Mouse (Mus musculus) intestine, embryonic 15.5 days (tissue): ENCODE results near the gene Gm3448. TPM values are rescaled to one million over a fixed set of nuclear protein-coding genes. Genes with fewer than 3 reads are reported as not detected.
"Not testable (repeated sequence)": the region's sequence is repeated elsewhere in the genome, so short reads cannot be mapped to it uniquely, and the experiment has no call there.

Experiments used
- ATAC-seq: fragments of 200-750 bp; cut with Nextera tagmentation; 2 replicates; pipeline ENCODE4 v1.8.0; 2017; ENCODE audit warnings: moderate TSS enrichment, moderate library complexity
- H3K27ac ChIP-seq: fragments of 300-500 bp; sonication (generic); 2 replicates; pipeline ENCODE4 v1.5.1; 2015; ENCODE audit warnings: mild to moderate bottlenecking, inconsistent platforms
- H3K27me3 ChIP-seq: fragments of 300-500 bp; sonication (generic); replicated peaks from 2 replicates; pipeline ENCODE4 v1.6.1; 2015; ENCODE audit warnings: inconsistent platforms
- H3K36me3 ChIP-seq: fragments of 300-500 bp; sonication (generic); 2 replicates; pipeline ENCODE4 v1.6.1; 2015; ENCODE audit warnings: inconsistent platforms
- H3K4me1 ChIP-seq: fragments of 300-500 bp; sonication (generic); replicated peaks from 2 replicates; pipeline ENCODE4 v1.6.1; 2015; ENCODE audit warnings: inconsistent platforms
- H3K4me2 ChIP-seq: fragments of 300-500 bp; sonication (generic); replicated peaks from 2 replicates; pipeline ENCODE4 v1.6.1; 2015; ENCODE audit warnings: mild to moderate bottlenecking, inconsistent platforms
- H3K4me3 ChIP-seq: fragments of 300-500 bp; sonication (generic); replicated peaks from 2 replicates; pipeline ENCODE4 v1.5.1; 2015; ENCODE audit warnings: inconsistent platforms
- H3K9ac ChIP-seq: fragments of 300-500 bp; sonication (generic); 2 replicates; pipeline ENCODE4 v1.6.1; 2015; ENCODE audit warnings: inconsistent platforms
- H3K9me3 ChIP-seq: fragments of 300-500 bp; sonication (generic); 2 replicates; pipeline ENCODE4 v1.6.1; 2016; ENCODE audit warnings: inconsistent platforms
- WGBS: fragments of 180-500 bp; shearing (Covaris S2); methylation state at CpG from one replicate; pipeline ENCODE4 v1.1.7; 2015; 5-methylcytosine and 5-hydroxymethylcytosine counted together
- polyA plus RNA-seq: library from polyadenylated mRNA; unstranded; fragments of >200 nt; fragmentation: Nextera tagmentation; extraction: Ambion mirVana; gene quantifications from 2 replicates; pipeline ENCODE4 v1.2.1, GENCODE M21; 2015

Gene Gm3448
- 4.3 TPM in 2 replicates for polyA plus RNA-seq

- not testable (repeated sequence) for H3K27me3 ChIP-seq, H3K4me1 ChIP-seq, H3K36me3 ChIP-seq, H3K27ac ChIP-seq, H3K9ac ChIP-seq, H3K4me2 ChIP-seq, H3K9me3 ChIP-seq
- 0 out of 2 replicates have a peak within 1 kb of the TSS, but pooled peaks have one; percentile 20 for H3K4me3 ChIP-seq
- ATAC-seq: peak; percentile 98
- WGBS: under 1% methylated on average over 23 of the region's 56 CpGs
These were observed at the start of gene Gm3448, which contains the start of the genes Ermard and Tcte3 for GRCm38 (mm10) chr17:15041175-15041729. TSS of gene Gm3448 (minus strand) at chr17:15041537. TSS of gene Ermard (plus strand) at chr17:15041208. TSS of gene Tcte3 (minus strand) at chr17:15041488.

- H3K4me3 ChIP-seq: no peak overlapping the region
- no peaks in the 10 kb centered on the region for H3K36me3 ChIP-seq
- H3K27me3 ChIP-seq: no peaks in the 10 kb centered on the region
- WGBS: 35% methylated on average over 8 of the region's 8 CpGs
- no peak overlapping the region for H3K4me2 ChIP-seq
- peak; percentile 23 for ATAC-seq
- H3K9me3 ChIP-seq: no peaks in the 10 kb centered on the region
- no peak overlapping the region for H3K27ac ChIP-seq
- H3K4me1 ChIP-seq: peaks cover 23% of the 10 kb centered on the region
- no peak overlapping the region for H3K9ac ChIP-seq
These were observed 47.3 kb upstream of the Gm3448 start for GRCm38 (mm10) chr17:15088591-15089001.

GRCm38 (mm10) chr17:15088166-15088565 is 46.8 kb upstream of the Gm3448 start:
- ATAC-seq: peak; percentile 77

GRCm38 (mm10) chr17:15085006-15085405 is 43.7 kb upstream of the Gm3448 start:
- no peak overlapping the region for H3K9ac ChIP-seq
- no peaks in the 10 kb centered on the region for H3K27me3 ChIP-seq
- H3K4me1 ChIP-seq: peaks cover 21% of the 10 kb centered on the region
- no peak overlapping the region for H3K4me3 ChIP-seq
- H3K27ac ChIP-seq: no peak overlapping the region
- H3K9me3 ChIP-seq: no peaks in the 10 kb centered on the region
- H3K4me2 ChIP-seq: no peak overlapping the region
- no peaks in the 10 kb centered on the region for H3K36me3 ChIP-seq
- WGBS: 51% methylated on average over 2 of the region's 2 CpGs
- peak; percentile 58 for ATAC-seq

More at GRCm38 (mm10) chr17:15088166-15088565, 46.8 kb upstream of the Gm3448 start:
- H3K36me3 ChIP-seq: no peaks in the 10 kb centered on the region
- H3K27ac ChIP-seq: peak overlapping the region; percentile 40; the same call in 1 of the 2 replicates
- no peaks in the 10 kb centered on the region for H3K9me3 ChIP-seq
- H3K4me1 ChIP-seq: peaks cover 21% of the 10 kb centered on the region
- H3K4me3 ChIP-seq: no peak overlapping the region
- H3K27me3 ChIP-seq: no peaks in the 10 kb centered on the region
- no peak overlapping the region for H3K4me2 ChIP-seq
- H3K9ac ChIP-seq: no peak overlapping the region
- 30% methylated on average over 2 of the region's 2 CpGs for WGBS

GRCm38 (mm10) chr17:15084226-15084848 is 43.0 kb upstream of the Gm3448 start:
- Histone ChIP-seq H3K4me1 (peaks cover 21% of the 10 kb centered on the region), H3K36me3 (no peaks in the 10 kb centered on the region), H3K27ac (no peak overlapping the region), H3K27me3 (no peaks in the 10 kb centered on the region), H3K4me2 (no peak overlapping the region), H3K4me3 (no peak overlapping the region), H3K9ac (no peak overlapping the region), H3K9me3 (no peaks in the 10 kb centered on the region)
- peak; percentile 29; the same call in 1 of the 2 replicates for ATAC-seq
- 65% methylated on average over 13 of the region's 13 CpGs for WGBS

- Histone ChIP-seq H3K4me3 (no peak overlapping the region), H3K9me3 (no peaks in the 10 kb centered on the region), H3K4me2 (no peak overlapping the region), H3K27ac (no peak overlapping the region), H3K9ac (no peak overlapping the region), H3K36me3 (no peaks in the 10 kb centered on the region), H3K27me3 (no peaks in the 10 kb centered on the region), H3K4me1 (peaks cover 15% of the 10 kb centered on the region)
- 44% methylated on average over 2 of the region's 2 CpGs for WGBS
- ATAC-seq: peak; percentile 46
These were observed 36.2 kb upstream of the Gm3448 start for GRCm38 (mm10) chr17:15077536-15077935.

GRCm38 (mm10) chr17:15075033-15075432 is 33.7 kb upstream of the Gm3448 start:
- ATAC-seq: peak; percentile 83
- Histone ChIP-seq H3K4me2 (no peak overlapping the region; the same call in 1 of the 2 replicates), H3K4me1 (peaks cover 15% of the 10 kb centered on the region), H3K27me3 (no peaks in the 10 kb centered on the region), H3K36me3 (no peaks in the 10 kb centered on the region), H3K4me3 (no peak overlapping the region), H3K9me3 (no peaks in the 10 kb centered on the region), H3K27ac (peak overlapping the region; percentile 25; the same call in 1 of the 2 replicates), H3K9ac (no peak overlapping the region)
- 54% methylated on average over 8 of the region's 8 CpGs for WGBS

- no peak overlapping the region for H3K4me2 ChIP-seq
- H3K4me3 ChIP-seq: no peak overlapping the region
These were observed 30.9 kb upstream of the Gm3448 start for GRCm38 (mm10) chr17:15072211-15072610.

GRCm38 (mm10) chr17:15069124-15069523 is 27.8 kb upstream of the Gm3448 start:
- H3K4me2 ChIP-seq: no peak overlapping the region
- 37% methylated on average over 2 of the region's 2 CpGs for WGBS
- ATAC-seq: no peak
- peaks cover 16% of the 10 kb centered on the region for H3K4me1 ChIP-seq
- no peaks in the 10 kb centered on the region for H3K9me3 ChIP-seq
- no peaks in the 10 kb centered on the region for H3K27me3 ChIP-seq
- no peaks in the 10 kb centered on the region for H3K36me3 ChIP-seq
- H3K27ac ChIP-seq: no peak overlapping the region
- H3K9ac ChIP-seq: no peak overlapping the region
- no peak overlapping the region for H3K4me3 ChIP-seq

More at GRCm38 (mm10) chr17:15072211-15072610, 30.9 kb upstream of the Gm3448 start:
- WGBS: 64% methylated on average over 2 of the region's 2 CpGs
- no peaks in the 10 kb centered on the region for H3K36me3 ChIP-seq
- no peaks in the 10 kb centered on the region for H3K9me3 ChIP-seq
- H3K27ac ChIP-seq: no peak overlapping the region
- ATAC-seq: no peak
- H3K4me1 ChIP-seq: peaks cover 15% of the 10 kb centered on the region
- no peaks in the 10 kb centered on the region for H3K27me3 ChIP-seq
- no peak overlapping the region for H3K9ac ChIP-seq

GRCm38 (mm10) chr17:15068040-15068792 is 26.9 kb upstream of the Gm3448 start:
- no peak overlapping the region for H3K9ac ChIP-seq
- H3K4me3 ChIP-seq: no peak overlapping the region
- no peaks in the 10 kb centered on the region for H3K27me3 ChIP-seq
- no peaks in the 10 kb centered on the region for H3K9me3 ChIP-seq
- no peaks in the 10 kb centered on the region for H3K36me3 ChIP-seq
- H3K4me2 ChIP-seq: no peak overlapping the region
- no peak overlapping the region for H3K27ac ChIP-seq
- WGBS: 62% methylated on average over 8 of the region's 8 CpGs
- ATAC-seq: peak; percentile 46
- H3K4me1 ChIP-seq: peaks cover 16% of the 10 kb centered on the region

GRCm38 (mm10) chr17:15066911-15067310 is 25.6 kb upstream of the Gm3448 start:
- Histone ChIP-seq H3K27ac (no peak overlapping the region; the same call in 1 of the 2 replicates), H3K36me3 (no peaks in the 10 kb centered on the region), H3K9ac (no peak overlapping the region), H3K4me3 (no peak overlapping the region), H3K4me1 (peaks cover 16% of the 10 kb centered on the region), H3K27me3 (no peaks in the 10 kb centered on the region), H3K4me2 (no peak overlapping the region), H3K9me3 (no peaks in the 10 kb centered on the region)
- 63% methylated on average over 1 of the region's 1 CpGs for WGBS
- ATAC-seq: no peak

- Histone ChIP-seq H3K9me3 (no peaks in the 10 kb centered on the region), H3K4me3 (no peak overlapping the region)
These were observed 24.7 kb upstream of the Gm3448 start for GRCm38 (mm10) chr17:15066066-15066465.

More at GRCm38 (mm10) chr17:15066066-15066465, 24.7 kb upstream of the Gm3448 start:
- no peaks in the 10 kb centered on the region for H3K27me3 ChIP-seq
- ATAC-seq: peak; percentile 52
- peak overlapping the region; percentile 32 for H3K4me2 ChIP-seq
- H3K36me3 ChIP-seq: no peaks in the 10 kb centered on the region
- WGBS: 50% methylated on average over 6 of the region's 6 CpGs
- no peak overlapping the region for H3K27ac ChIP-seq
- peaks cover 16% of the 10 kb centered on the region for H3K4me1 ChIP-seq
- no peak overlapping the region for H3K9ac ChIP-seq
